Mouse (Mus musculus): ENCODE results near the gene Numb. TPM values are rescaled to one million over a fixed set of nuclear protein-coding genes. Genes with fewer than 3 reads are reported as not detected.

Gene Numb
- polyA plus RNA-seq (2017; shearing (Covaris generic)), result 10 to 100 TPM; 32.0 to 32.8 TPM

DNA sequence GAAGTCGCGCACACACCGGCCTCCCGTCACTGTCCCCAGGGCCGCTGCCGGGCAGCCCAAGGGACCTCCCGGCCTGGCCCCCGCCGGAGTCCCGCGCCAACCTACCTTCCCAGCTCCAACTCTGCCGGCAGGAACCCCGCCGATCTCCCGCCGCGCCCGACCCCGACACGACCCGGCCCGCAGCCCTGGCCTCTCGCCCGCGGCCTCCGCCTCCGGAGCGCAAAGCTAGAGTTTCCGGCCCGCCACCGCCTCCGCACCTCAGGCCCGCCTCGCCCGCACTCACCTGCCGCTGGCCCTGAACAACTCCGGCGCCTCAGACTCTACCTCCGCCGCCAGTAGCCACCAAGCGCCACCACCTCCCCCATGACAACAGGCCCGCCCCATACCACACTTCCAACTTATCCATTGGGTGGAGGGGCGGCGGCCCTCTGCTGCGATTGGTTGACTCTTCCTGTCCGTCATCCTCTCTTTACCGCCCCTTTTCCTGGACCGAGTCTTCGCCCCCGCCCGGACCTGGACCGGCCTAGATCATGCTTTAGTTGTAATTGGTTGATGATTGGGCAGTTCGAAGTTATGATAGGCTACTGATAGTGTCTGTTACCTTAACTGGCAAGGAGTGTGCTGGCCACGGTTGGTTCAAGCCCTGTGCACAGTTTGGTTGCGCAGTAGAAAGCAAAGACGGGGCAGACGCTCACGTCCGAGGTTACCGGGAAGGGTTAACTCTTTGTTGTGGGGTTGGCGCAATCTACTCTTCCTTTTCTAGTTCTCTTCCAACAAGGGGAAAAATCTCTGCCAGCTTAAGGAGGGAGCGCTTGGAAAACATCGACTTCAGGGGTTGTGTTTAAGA is at the start of gene Numb:
Gene Numb, minus strand, starts transcription at position 400 of the 847 bp plus-strand sequence.

DNA sequence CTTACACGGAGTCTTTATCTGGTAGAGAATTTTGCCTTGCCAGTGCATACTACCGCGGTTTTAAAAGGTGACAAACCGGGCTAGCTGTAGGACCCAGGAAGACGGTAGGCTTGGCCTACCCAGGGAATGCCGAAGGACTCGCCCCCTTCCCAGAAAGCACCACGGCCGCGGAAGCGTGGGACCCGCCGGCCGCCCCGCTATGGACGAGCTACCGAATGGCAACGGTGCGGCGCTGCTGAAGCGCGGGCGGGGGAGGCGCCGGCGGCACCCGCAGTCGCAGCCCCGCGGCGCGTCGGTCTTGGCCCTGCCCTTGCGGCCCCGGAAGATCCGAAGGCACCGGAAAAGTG is 28.7 kb upstream of the Numb start, which contains the start of gene Riox1:
Gene Riox1, plus strand, starts transcription at position 116 of the 347 bp plus-strand sequence.

DNA sequence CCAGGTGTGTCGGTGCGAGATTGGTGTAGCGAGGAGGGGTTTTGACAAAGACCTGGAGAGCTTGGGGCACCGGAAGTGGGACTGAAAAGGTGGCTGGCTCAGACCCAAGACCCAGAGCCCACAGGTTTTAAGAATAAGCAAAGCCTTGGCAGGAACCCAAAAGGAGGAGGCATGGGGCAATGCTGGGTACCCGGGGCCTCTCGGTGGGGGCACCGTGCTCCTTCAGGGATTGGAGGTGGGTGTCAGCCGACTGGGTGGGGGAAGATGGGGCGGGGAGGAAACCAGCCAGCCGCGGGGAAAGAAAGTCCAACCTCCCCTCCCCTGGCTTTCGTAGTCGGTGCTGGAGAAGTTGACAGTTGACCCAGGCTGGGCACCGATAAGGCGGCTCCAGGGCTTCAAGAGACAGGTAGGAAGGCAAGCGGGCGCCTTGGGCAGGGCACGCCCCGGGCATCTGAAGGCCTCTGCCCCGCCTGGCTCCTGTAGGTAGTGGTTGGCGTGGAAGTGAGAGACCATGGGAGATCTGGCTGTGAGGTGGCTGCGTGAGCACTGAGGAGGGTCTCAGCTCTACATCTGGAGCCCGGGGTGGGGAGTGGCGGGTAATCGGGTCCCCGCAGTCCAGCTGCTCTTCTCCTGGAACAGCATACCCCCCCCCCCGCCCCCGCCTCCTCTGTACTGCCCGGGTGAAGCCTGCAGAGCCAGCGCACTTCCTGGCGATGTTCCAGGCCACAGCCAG is 158.3 kb downstream of the Numb start, which contains the start of gene Papln:
Gene Papln, plus strand, starts transcription at position 324 of the 733 bp plus-strand sequence.

Other genes starting within 250 kb of the Numb start
- gene Psen1, start 233.8 kb downstream of the Numb start, polyA plus RNA-seq (2017; shearing (Covaris generic)), result 100 to 1,000 TPM in 1 of 2 experiments, 10 to 100 TPM in 1; 98.0 to 123 TPM
- gene Papln, start 158.3 kb downstream of the Numb start, polyA plus RNA-seq (2017; shearing (Covaris generic)), result under 1 TPM in 1 of 2 experiments, not detected in 1; 0.32 TPM
- 10 to 100 TPM; 24.0 to 28.5 TPM for gene Riox1, start 28.7 kb upstream of the Numb start, polyA plus RNA-seq (2017; shearing (Covaris generic))
- under 1 TPM in 1 of 2 experiments, not detected in 1; 0.11 TPM for gene Heatr4, start 62.9 kb upstream of the Numb start, polyA plus RNA-seq (2017; shearing (Covaris generic))
- gene Acot2, start 65.9 kb upstream of the Numb start, polyA plus RNA-seq (2017; shearing (Covaris generic)), result 1 to 10 TPM; 4.8 to 5.5 TPM
- gene Acot1, start 87.6 kb upstream of the Numb start, polyA plus RNA-seq (2017; shearing (Covaris generic)), result under 1 TPM in 1 of 2 experiments, not detected in 1; 0.23 TPM
- gene Acot4, start 116.4 kb upstream of the Numb start, polyA plus RNA-seq (2017; shearing (Covaris generic)), result 1 to 10 TPM in 1 of 2 experiments, under 1 TPM in 1; 0.04 to 1.3 TPM
- not detected for gene Gm49366, start 117.0 kb upstream of the Numb start, polyA plus RNA-seq (2017; shearing (Covaris generic))
- under 1 TPM in 1 of 2 experiments, not detected in 1; 0.06 TPM for gene Acot3, start 130.2 kb upstream of the Numb start, polyA plus RNA-seq (2017; shearing (Covaris generic))
- gene Acot5, start 147.4 kb upstream of the Numb start, polyA plus RNA-seq (2017; shearing (Covaris generic)), result not detected
- gene Acot6, start 178.7 kb upstream of the Numb start, polyA plus RNA-seq (2017; shearing (Covaris generic)), result 1 to 10 TPM; 1.5 to 2.6 TPM
- gene Dnal1, start 192.4 kb upstream of the Numb start, polyA plus RNA-seq (2017; shearing (Covaris generic)), result under 1 TPM; 0.26 to 0.48 TPM
- gene Pnma1, start 226.6 kb upstream of the Numb start, polyA plus RNA-seq (2017; shearing (Covaris generic)), result under 1 TPM in 1 of 2 experiments, not detected in 1; 0.10 TPM